Mouse (Mus musculus) midbrain, postnatal 0 days (tissue): Measurements from ENCODE around the gene Cwc25. TPM values are rescaled to one million over a fixed set of nuclear protein-coding genes. Genes with fewer than 3 reads are reported as not detected.

Experiments
- ATAC-seq: fragments of 200-750 bp; cut with Nextera tagmentation; 2 replicates; pipeline ENCODE4 v1.8.0; 2017; ENCODE audit warnings: moderate number of reproducible peaks, mild to moderate bottlenecking, moderate TSS enrichment, moderate library complexity; ENCODE audit not compliant: low FRiP score
- DNase-seq: peaks from one replicate; pipeline ENCODE4 v3.0.0-alpha.2; 2015; ENCODE audit warnings: low spot score
- H3K27ac ChIP-seq: fragments of 300-500 bp; sonication (generic); 2 replicates; pipeline ENCODE4 v1.5.1; 2014; ENCODE audit warnings: low read depth, mild to moderate bottlenecking, low read length, mixed read lengths
- H3K27me3 ChIP-seq: fragments of 300-500 bp; sonication (generic); 2 replicates; pipeline ENCODE4 v1.6.1; 2014; ENCODE audit warnings: low read length, control low read depth, mixed read lengths; ENCODE audit not compliant: insufficient read depth
- H3K36me3 ChIP-seq: fragments of 300-500 bp; sonication (generic); 2 replicates; pipeline ENCODE4 v1.6.1; 2014; ENCODE audit warnings: low read length, control low read depth, mixed read lengths; ENCODE audit not compliant: insufficient read depth
- H3K4me1 ChIP-seq: fragments of 300-500 bp; sonication (generic); 2 replicates; pipeline ENCODE4 v1.6.1; 2014; ENCODE audit warnings: mild to moderate bottlenecking, control low read depth, antibody characterized with exemption, low read length, mixed read lengths; ENCODE audit not compliant: insufficient read depth
- H3K4me2 ChIP-seq: fragments of 300-500 bp; sonication (generic); 2 replicates; pipeline ENCODE4 v1.6.1; 2014; ENCODE audit warnings: low read depth, mild to moderate bottlenecking, low read length, mixed read lengths; ENCODE audit not compliant: poor library complexity, severe bottlenecking
- H3K4me3 ChIP-seq: fragments of 300-500 bp; sonication (generic); 2 replicates; pipeline ENCODE4 v1.5.1; 2014; ENCODE audit warnings: low read depth, mild to moderate bottlenecking, low read length, moderate library complexity
- H3K9ac ChIP-seq: fragments of 300-500 bp; sonication (generic); replicated peaks from 2 replicates; pipeline ENCODE4 v1.6.1; 2014; ENCODE audit warnings: mild to moderate bottlenecking, low read length, moderate library complexity, mixed read lengths; ENCODE audit not compliant: poor library complexity, severe bottlenecking
- H3K9me3 ChIP-seq: fragments of 300-500 bp; sonication (generic); 2 replicates; pipeline ENCODE4 v1.6.1; 2016; ENCODE audit warnings: low read length, control low read depth
- CTCF ChIP-seq: IDR thresholded peaks from 2 replicates; pipeline ENCODE4 v1.5.1; 2016; ENCODE audit warnings: antibody characterized with exemption, mild to moderate bottlenecking
- WGBS: fragments of 180-500 bp; shearing (Covaris S2); extraction: QIAGEN DNeasy Blood & Tissue Kit; methylation state at CpG from one replicate; pipeline ENCODE4 v1.1.7; 2014; 5-methylcytosine and 5-hydroxymethylcytosine counted together
- polyA plus RNA-seq: library from polyadenylated mRNA; unstranded; fragments of >200 nt; fragmentation: Nextera tagmentation; extraction: Ambion mirVana; gene quantifications from 2 replicates; pipeline ENCODE4 v1.2.1, GENCODE M21; 2015
- total RNA-seq: library from RNA; depleted of rRNA; stranded (reverse); fragments of >200 nt; gene quantifications from 2 replicates; pipeline ENCODE4 v1.2.3, GENCODE M21; 2014; rRNA removed

The Cwc25 gene
- total RNA-seq (11.8 and 16.0 TPM in 2 replicates), polyA plus RNA-seq (12.0 TPM in 2 replicates)

- Histone ChIP-seq H3K9ac (peak within 1 kb of the TSS; percentile 84), H3K4me3 (peak within 1 kb of the TSS; percentile 90), H3K9me3 (no peaks in the 10 kb centered on the region), H3K4me1 (peaks cover 10% of the 10 kb centered on the region; the same call in 1 of the 2 replicates), H3K27ac (peak within 1 kb of the TSS; percentile 82), H3K36me3 (peaks cover 10% of the 10 kb centered on the region), H3K27me3 (no peaks in the 10 kb centered on the region), H3K4me2 (peak within 1 kb of the TSS; percentile 81)
- DNase-seq: peak; percentile 98
- under 1% methylated on average over 38 of the region's 38 CpGs for WGBS
- ATAC-seq: peak; percentile 91
- TF ChIP-seq CTCF: 0 out of 2 replicates have a peak, but pooled peaks have one; percentile 2
Observed at GRCm38 (mm10) chr11:97766154-97766881, at the start of gene Cwc25. Cwc25 (minus strand) TSS chr11:97766556.

GRCm38 (mm10) chr11:97815736-97816135, 49.4 kb upstream of the Cwc25 start:
- H3K9ac ChIP-seq: no peak overlapping the region
- peaks cover 31% of the 10 kb centered on the region for H3K4me1 ChIP-seq

GRCm38 (mm10) chr11:97813746-97814515, 47.6 kb upstream of the Cwc25 start:
- no peak for TF ChIP-seq CTCF
- no peak for ATAC-seq
- WGBS: 63% methylated on average over 17 of the region's 17 CpGs
- no peak for DNase-seq
- Histone ChIP-seq H3K4me2 (no peak overlapping the region), H3K36me3 (peaks cover 38% of the 10 kb centered on the region), H3K9ac (no peak overlapping the region), H3K27me3 (no peaks in the 10 kb centered on the region), H3K4me3 (no peak overlapping the region), H3K4me1 (peaks cover 32% of the 10 kb centered on the region), H3K27ac (peak overlapping the region; percentile 93), H3K9me3 (no peaks in the 10 kb centered on the region)

More at GRCm38 (mm10) chr11:97815736-97816135, 49.4 kb upstream of the Cwc25 start:
- Histone ChIP-seq H3K9me3 (no peaks in the 10 kb centered on the region), H3K27me3 (no peaks in the 10 kb centered on the region), H3K27ac (0 out of 2 replicates have a peak overlapping the region, but pooled peaks have one; percentile 21), H3K4me2 (no peak overlapping the region), H3K36me3 (peaks cover 43% of the 10 kb centered on the region), H3K4me3 (no peak overlapping the region)
- DNase-seq: no peak
- ATAC-seq: no peak
- WGBS: 63% methylated on average over 11 of the region's 11 CpGs
- no peak for TF ChIP-seq CTCF

- no peak for TF ChIP-seq CTCF
- Histone ChIP-seq H3K36me3 (peaks cover 40% of the 10 kb centered on the region), H3K4me2 (peak overlapping the region; percentile 39), H3K27ac (peak overlapping the region; percentile 93), H3K4me1 (peaks cover 33% of the 10 kb centered on the region), H3K27me3 (no peaks in the 10 kb centered on the region), H3K9ac (peak overlapping the region; percentile 44), H3K9me3 (no peaks in the 10 kb centered on the region), H3K4me3 (no peak overlapping the region)
- 16% methylated on average over 7 of the region's 7 CpGs for WGBS
- ATAC-seq: peak; percentile 47; the same call in 1 of the 2 replicates
- no peak for DNase-seq
Observed at GRCm38 (mm10) chr11:97813085-97813484, 46.7 kb upstream of the Cwc25 start.

GRCm38 (mm10) chr11:97812491-97812921, 46.1 kb upstream of the Cwc25 start:
- no peaks in the 10 kb centered on the region for H3K9me3 ChIP-seq
- H3K4me1 ChIP-seq: peaks cover 33% of the 10 kb centered on the region
- peak overlapping the region; percentile 44 for H3K9ac ChIP-seq
- 0 out of 2 replicates have a peak overlapping the region, but pooled peaks have one; percentile 9 for H3K4me3 ChIP-seq
- DNase-seq: peak; percentile 86
- peak overlapping the region; percentile 93 for H3K27ac ChIP-seq
- WGBS: 2% methylated on average over 3 of the region's 3 CpGs
- no peaks in the 10 kb centered on the region for H3K27me3 ChIP-seq
- peaks cover 38% of the 10 kb centered on the region for H3K36me3 ChIP-seq
- no peak for TF ChIP-seq CTCF
- peak; percentile 89 for ATAC-seq
- H3K4me2 ChIP-seq: peak overlapping the region; percentile 39
